Mouse (Mus musculus): ENCODE measurements around the gene Hist1h2bg. TPM values are rescaled to one million over a fixed set of nuclear protein-coding genes. Genes with fewer than 3 reads are reported as not detected.
"Not testable (repeated sequence)": the region's sequence is repeated elsewhere in the genome, so short reads cannot be mapped to it uniquely, and the experiment has no call there.

Gene Hist1h2bg
- total RNA-seq, 2 experiments from 2014 or later: 38.1 to 41.0 TPM

GRCm38 (mm10) chr13:23536076-23536822 is 34.9 kb upstream of the Hist1h2bg start:
- no peak for DNase-seq
- intact Hi-C loops (cut with DNase I): no loop called here

- DNase-seq: no peak
- intact Hi-C loops (cut with DNase I): no loop called here
Observed at GRCm38 (mm10) chr13:23537006-23537710, 34.0 kb upstream of the Hist1h2bg start.

GRCm38 (mm10) chr13:23538249-23538648 is 32.9 kb upstream of the Hist1h2bg start:
- DNase-seq: no peak
- intact Hi-C loops (cut with DNase I): no loop called here

- DNase-seq; intact Hi-C loops (cut with DNase I): not testable (repeated sequence)
Observed at GRCm38 (mm10) chr13:23539821-23540220, 31.4 kb upstream of the Hist1h2bg start.

GRCm38 (mm10) chr13:23541497-23541896 is 29.7 kb upstream of the Hist1h2bg start:
- DNase-seq: no peak
- intact Hi-C loops (cut with DNase I): no loop called here

GRCm38 (mm10) chr13:23542225-23542980 is 28.8 kb upstream of the Hist1h2bg start:
- intact Hi-C loops (cut with DNase I); DNase-seq: not testable (repeated sequence)

GRCm38 (mm10) chr13:23542999-23543607 is 28.1 kb upstream of the Hist1h2bg start, which contains the start of gene Hist1h2bh:
TSS of gene Hist1h2bh (minus strand) at chr13:23543392.
- intact Hi-C loops (cut with DNase I): not testable (repeated sequence)
- peak; percentile 44 to 68 for DNase-seq

- DNase-seq: peak; percentile 65 to 80
- intact Hi-C loops (cut with DNase I): no loop called here
Observed at GRCm38 (mm10) chr13:23543965-23544786, 27.0 kb upstream of the Hist1h2bg start, which contains the start of gene Hist1h3f. TSS of gene Hist1h3f (plus strand) at chr13:23544052.

GRCm38 (mm10) chr13:23544787-23545120 is 26.4 kb upstream of the Hist1h2bg start:
- DNase-seq; intact Hi-C loops (cut with DNase I): not testable (repeated sequence)

- intact Hi-C loops (cut with DNase I): no loop called here
- no peak for DNase-seq
Observed at GRCm38 (mm10) chr13:23546694-23547093, 24.5 kb upstream of the Hist1h2bg start.

GRCm38 (mm10) chr13:23550761-23551145 is 20.4 kb upstream of the Hist1h2bg start:
- intact Hi-C loops (cut with DNase I): loop anchor here (2.0 kb wide), 1 partner anchor 18 kb away; no protein-coding TSS in a partner anchor
- no peak for DNase-seq

GRCm38 (mm10) chr13:23551146-23551834 is 19.9 kb upstream of the Hist1h2bg start, which contains the start of gene Hist1h4f:
TSS of gene Hist1h4f (minus strand) at chr13:23551648.
- peak; percentile 75 to 76 for DNase-seq
- intact Hi-C loops (cut with DNase I): loop anchor here (2.0 kb wide), 1 partner anchor 18 kb away; no protein-coding TSS in a partner anchor

GRCm38 (mm10) chr13:23551931-23552914 is 19.0 kb upstream of the Hist1h2bg start:
- DNase-seq: no peak
- intact Hi-C loops (cut with DNase I): loop anchor here (2.0 kb wide), 1 partner anchor 17 kb away; no protein-coding TSS in a partner anchor

- DNase-seq: no peak
- intact Hi-C loops (cut with DNase I): no loop called here
Observed at GRCm38 (mm10) chr13:23552962-23553361, 18.2 kb upstream of the Hist1h2bg start, which contains the start of gene Hist1h1d. TSS of gene Hist1h1d (plus strand) at chr13:23553262.

- intact Hi-C loops (cut with DNase I): no loop called here
- DNase-seq: no peak
Observed at GRCm38 (mm10) chr13:23554393-23554792, 16.8 kb upstream of the Hist1h2bg start.

- DNase-seq: peak; percentile 67 to 69
- intact Hi-C loops (cut with DNase I): no loop called here
Observed at GRCm38 (mm10) chr13:23554925-23555838, 16.0 kb upstream of the Hist1h2bg start.

Measured in heart, postnatal 36 days (tissue).